Mouse (Mus musculus) ES-Bruce4 (cell line): Measurements from ENCODE around the gene Sf3b3.

ENCODE experiments used
- EP300 ChIP-seq: IDR thresholded peaks from 2 replicates; pipeline ENCODE4 v1.6.1; 2011; ENCODE audit warnings: low read depth, low read length; ENCODE audit not compliant: insufficient read depth
- POLR2A ChIP-seq: IDR thresholded peaks from one replicate; pipeline ENCODE4 v1.8.1; 2011; ENCODE audit warnings: low read length; ENCODE audit not compliant: insufficient read depth

GRCm38 (mm10) chr8:110786934-110787333, 59.7 kb downstream of the Sf3b3 start:
- TF ChIP-seq POLR2A (no peak), EP300 (no peak)
